Mouse (Mus musculus): ENCODE results near the gene Zfp184. TPM values are rescaled to one million over a fixed set of nuclear protein-coding genes. Genes with fewer than 3 reads are reported as not detected.

The Zfp184 gene
- polyA plus RNA-seq, 1 experiment from 2014 or later, result 16.8 TPM

DNA sequence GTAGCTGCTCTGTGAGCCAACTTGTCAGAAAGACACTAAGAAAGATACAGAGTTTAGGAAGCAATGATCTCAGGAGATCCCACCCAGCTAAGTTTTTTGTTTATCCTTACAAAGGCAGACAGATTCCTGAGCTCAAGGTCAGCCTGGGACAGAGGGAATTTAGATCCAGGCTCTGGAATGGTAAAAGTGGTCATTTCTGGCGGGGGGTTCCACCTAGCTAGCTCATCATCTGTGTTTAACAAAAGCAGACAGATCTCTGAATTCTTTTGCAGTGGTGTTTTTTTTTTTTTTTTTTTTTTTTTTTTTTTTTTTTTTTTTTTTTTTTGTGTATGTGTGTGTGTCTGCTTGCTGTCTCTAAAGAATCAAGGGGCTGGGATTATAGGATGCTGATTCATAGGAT is 24.4 kb downstream of the Zfp184 start:
- H3K27me3 ChIP-seq, result no peaks in the 10 kb centered on the region
- no peaks in the 10 kb centered on the region for H3K4me1 ChIP-seq
- H3K4me3 ChIP-seq, result no peak overlapping the region
- peaks cover 3% of the 10 kb centered on the region; the same call in 1 of the 2 replicates for H3K36me3 ChIP-seq
- H3K9me3 ChIP-seq, result no peaks in the 10 kb centered on the region
- 37% methylated on average over 1 of the region's 1 CpGs for WGBS
- ATAC-seq (ENCODE audit: insufficient number of reproducible peaks, insufficient read depth, low FRiP score, low TSS enrichment, low read depth), result no peak
- no peak overlapping the region for H3K9ac ChIP-seq
- no peak overlapping the region for H3K27ac ChIP-seq
- H3K4me2 ChIP-seq, result no peak overlapping the region

GRCm38 (mm10) chr13:21969816-21970215 is 24.9 kb downstream of the Zfp184 start:
- Histone ChIP-seq H3K4me1 (no peaks in the 10 kb centered on the region), H3K9me3 (no peaks in the 10 kb centered on the region), H3K4me2 (no peak overlapping the region), H3K27me3 (no peaks in the 10 kb centered on the region), H3K36me3 (no peaks in the 10 kb centered on the region), H3K4me3 (no peak overlapping the region), H3K9ac (no peak overlapping the region), H3K27ac (no peak overlapping the region)
- WGBS, result 48% methylated on average over 2 of the region's 2 CpGs
- no peak for ATAC-seq (ENCODE audit: insufficient number of reproducible peaks, insufficient read depth, low FRiP score, low TSS enrichment, low read depth)

- H3K27me3 ChIP-seq, result no peaks in the 10 kb centered on the region
- WGBS, result 26% methylated on average over 3 of the region's 3 CpGs
- H3K9me3 ChIP-seq, result no peaks in the 10 kb centered on the region
- H3K4me3 ChIP-seq, result no peak overlapping the region
- no peak overlapping the region for H3K9ac ChIP-seq
- H3K36me3 ChIP-seq, result no peaks in the 10 kb centered on the region
- no peak overlapping the region for H3K4me2 ChIP-seq
- no peak for ATAC-seq (ENCODE audit: insufficient number of reproducible peaks, insufficient read depth, low FRiP score, low TSS enrichment, low read depth)
- H3K27ac ChIP-seq, result no peak overlapping the region
- H3K4me1 ChIP-seq, result no peaks in the 10 kb centered on the region
Measured at GRCm38 (mm10) chr13:21971641-21972040, 26.7 kb downstream of the Zfp184 start.

DNA sequence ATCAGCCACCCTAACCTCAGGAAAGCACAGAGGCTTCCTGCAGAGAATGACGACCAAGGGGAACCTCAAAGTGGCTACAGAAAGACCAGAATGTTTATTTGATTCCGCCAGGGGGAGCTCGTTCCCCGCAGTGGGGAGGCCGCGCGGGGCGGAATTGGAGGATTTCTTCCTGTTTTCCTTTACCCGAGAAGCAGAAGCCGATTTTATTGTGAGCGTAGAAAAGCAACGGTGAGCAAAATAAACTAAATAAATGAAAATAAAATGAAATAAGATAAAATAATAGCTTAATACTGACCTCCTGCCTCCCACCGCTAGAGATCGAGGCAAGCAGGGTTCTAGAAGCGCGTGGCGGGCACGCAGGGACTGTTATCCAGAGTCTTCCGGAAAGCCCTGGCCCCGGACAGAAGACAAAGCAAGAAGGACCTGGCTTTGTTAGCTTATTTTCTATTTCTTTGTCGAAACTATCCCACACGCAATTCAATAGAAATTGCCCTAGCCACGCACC is 29.4 kb downstream of the Zfp184 start:
- Histone ChIP-seq H3K36me3 (no peaks in the 10 kb centered on the region), H3K4me1 (no peaks in the 10 kb centered on the region), H3K27me3 (peaks cover 3% of the 10 kb centered on the region), H3K27ac (peak overlapping the region; percentile 95), H3K4me3 (peak overlapping the region; percentile 64), H3K9me3 (no peaks in the 10 kb centered on the region), H3K9ac (peak overlapping the region; percentile 82), H3K4me2 (peak overlapping the region; percentile 50)
- 1% methylated on average over 23 of the region's 23 CpGs for WGBS
- 0 out of 2 replicates have a peak, but pooled peaks have one; percentile 69 for ATAC-seq (ENCODE audit: insufficient number of reproducible peaks, insufficient read depth, low FRiP score, low TSS enrichment, low read depth)

GRCm38 (mm10) chr13:21974726-21975473 is 30.0 kb downstream of the Zfp184 start:
- H3K27ac ChIP-seq, result peak overlapping the region; percentile 95
- H3K27me3 ChIP-seq, result peaks cover 9% of the 10 kb centered on the region
- no peaks in the 10 kb centered on the region for H3K9me3 ChIP-seq
- 3% methylated on average over 20 of the region's 20 CpGs for WGBS
- H3K4me1 ChIP-seq, result no peaks in the 10 kb centered on the region
- H3K4me2 ChIP-seq, result peak overlapping the region; percentile 50
- H3K36me3 ChIP-seq, result no peaks in the 10 kb centered on the region
- H3K4me3 ChIP-seq, result peak overlapping the region; percentile 64
- H3K9ac ChIP-seq, result peak overlapping the region; percentile 82
- ATAC-seq (ENCODE audit: insufficient number of reproducible peaks, insufficient read depth, low FRiP score, low TSS enrichment, low read depth), result peak; percentile 84

DNA sequence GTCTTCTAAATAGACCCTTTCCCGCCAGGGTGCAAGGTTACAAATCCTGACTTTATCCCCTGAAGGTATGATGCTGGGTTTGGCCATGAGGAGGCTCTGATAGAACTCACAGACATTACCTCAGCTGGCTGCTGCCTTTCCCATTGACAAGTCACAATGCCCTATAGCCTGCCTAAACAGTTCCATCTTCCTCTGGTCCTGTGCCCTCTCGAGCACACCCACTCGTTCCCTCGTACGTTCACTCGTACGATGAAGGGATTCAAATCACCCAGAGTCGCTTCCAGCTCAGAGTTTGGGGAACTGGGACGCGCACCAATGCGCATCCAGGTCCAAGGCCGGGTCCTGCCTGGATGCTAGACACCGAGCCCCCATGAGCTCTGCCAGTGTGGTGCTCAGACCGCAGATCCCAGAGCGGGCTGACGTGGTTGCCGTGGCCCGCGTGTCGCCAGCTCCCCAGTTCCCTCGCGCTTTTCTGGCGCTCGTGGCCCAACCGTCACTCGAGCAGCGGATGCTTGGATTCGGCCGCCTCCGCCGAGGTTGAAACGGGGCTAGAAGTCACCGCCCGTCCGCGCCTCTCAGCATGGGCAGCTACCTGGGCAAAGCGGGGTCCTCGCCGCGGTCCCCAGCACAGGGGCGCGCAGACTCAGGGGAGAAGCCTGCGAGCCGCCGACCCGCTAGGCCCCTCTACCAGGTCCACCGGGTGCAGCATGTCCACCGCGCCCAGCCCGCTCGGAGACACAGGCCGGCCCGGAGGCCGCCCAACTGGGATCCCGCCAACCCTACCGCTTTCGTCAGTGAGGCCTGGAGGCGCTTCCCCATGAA is 36.3 kb downstream of the Zfp184 start, which contains the start of gene Pom121l2:
TSS of gene Pom121l2 (plus strand) at position 214 of the 822 bp plus-strand sequence.
- under 1% methylated on average over 58 of the region's 58 CpGs for WGBS
- peak within 1 kb of the TSS; percentile 84 for H3K9ac ChIP-seq
- peaks cover 66% of the 10 kb centered on the region for H3K27me3 ChIP-seq
- no peak within 1 kb of the TSS for H3K27ac ChIP-seq
- peaks cover 13% of the 10 kb centered on the region for H3K4me1 ChIP-seq
- peak; percentile 63; the same call in 1 of the 2 replicates for ATAC-seq (ENCODE audit: insufficient number of reproducible peaks, insufficient read depth, low FRiP score, low TSS enrichment, low read depth)
- no peaks in the 10 kb centered on the region for H3K36me3 ChIP-seq
- H3K9me3 ChIP-seq, result no peaks in the 10 kb centered on the region
- peak within 1 kb of the TSS; percentile 62 for H3K4me3 ChIP-seq
- H3K4me2 ChIP-seq, result peak within 1 kb of the TSS; percentile 98

DNA sequence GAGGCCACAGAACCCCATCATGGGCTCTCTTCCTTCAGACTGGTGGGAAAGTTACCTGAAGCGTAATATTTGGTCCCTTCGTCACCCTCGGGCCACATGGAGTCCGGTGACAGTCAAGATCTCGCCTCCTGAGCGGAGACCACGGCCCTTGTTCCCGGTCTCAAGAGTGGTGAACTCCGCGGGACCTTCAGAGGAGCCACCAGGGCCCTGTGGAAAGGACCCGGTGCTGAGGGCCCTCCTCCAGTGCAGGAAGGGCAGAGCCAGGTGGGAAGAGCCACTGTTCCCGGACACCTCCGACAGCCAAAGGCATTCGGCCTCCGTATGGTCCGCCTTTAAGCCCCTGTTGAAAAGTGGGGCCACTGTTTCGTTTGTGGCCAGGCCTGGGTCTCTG is 36.9 kb downstream of the Zfp184 start:
- ATAC-seq (ENCODE audit: insufficient number of reproducible peaks, insufficient read depth, low FRiP score, low TSS enrichment, low read depth), result no peak
- no peaks in the 10 kb centered on the region for H3K36me3 ChIP-seq
- H3K4me1 ChIP-seq, result peaks cover 13% of the 10 kb centered on the region
- no peaks in the 10 kb centered on the region for H3K9me3 ChIP-seq
- peak overlapping the region; percentile 62 for H3K4me3 ChIP-seq
- no peak overlapping the region for H3K27ac ChIP-seq
- peak overlapping the region; percentile 84 for H3K9ac ChIP-seq
- peaks cover 72% of the 10 kb centered on the region for H3K27me3 ChIP-seq
- WGBS, result 6% methylated on average over 17 of the region's 17 CpGs
- H3K4me2 ChIP-seq, result peak overlapping the region; percentile 98

DNA sequence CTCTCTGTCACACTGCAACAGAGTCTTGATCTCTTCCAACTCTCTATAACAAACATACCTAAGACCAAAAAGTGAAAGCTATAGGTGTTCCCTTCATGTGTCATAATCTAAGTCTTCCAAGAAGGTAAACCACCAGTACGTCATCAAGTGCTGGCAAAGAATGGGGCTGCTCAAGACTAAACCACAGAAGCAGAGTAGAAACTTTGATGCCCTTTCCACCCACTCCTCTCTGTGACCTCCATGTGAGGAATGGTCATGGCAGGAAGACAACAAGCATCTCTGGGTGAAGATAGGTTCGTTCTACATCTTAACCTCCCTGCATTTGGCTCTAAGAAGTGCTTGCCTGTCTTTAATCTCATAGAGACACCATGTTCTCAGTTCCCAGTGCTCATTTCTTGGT is 39.6 kb downstream of the Zfp184 start:
- ATAC-seq (ENCODE audit: insufficient number of reproducible peaks, insufficient read depth, low FRiP score, low TSS enrichment, low read depth), result no peak
- no peak overlapping the region for H3K9ac ChIP-seq
- H3K27ac ChIP-seq, result no peak overlapping the region
- H3K4me3 ChIP-seq, result no peak overlapping the region
- H3K4me1 ChIP-seq, result peaks cover 13% of the 10 kb centered on the region
- H3K27me3 ChIP-seq, result peaks cover 79% of the 10 kb centered on the region
- H3K4me2 ChIP-seq, result no peak overlapping the region
- no peaks in the 10 kb centered on the region for H3K36me3 ChIP-seq
- no peaks in the 10 kb centered on the region for H3K9me3 ChIP-seq
- 83% methylated on average over 2 of the region's 2 CpGs for WGBS

- peaks cover 49% of the 10 kb centered on the region for H3K27me3 ChIP-seq
- H3K4me1 ChIP-seq, result peaks cover 8% of the 10 kb centered on the region
- H3K9ac ChIP-seq, result no peak overlapping the region
- no peak for ATAC-seq (ENCODE audit: insufficient number of reproducible peaks, insufficient read depth, low FRiP score, low TSS enrichment, low read depth)
- H3K9me3 ChIP-seq, result no peaks in the 10 kb centered on the region; the same call in 1 of the 2 replicates
- H3K36me3 ChIP-seq, result no peaks in the 10 kb centered on the region
- H3K4me3 ChIP-seq, result no peak overlapping the region
- H3K4me2 ChIP-seq, result no peak overlapping the region
- WGBS, result 80% methylated on average over 5 of the region's 5 CpGs
- no peak overlapping the region for H3K27ac ChIP-seq
Measured at GRCm38 (mm10) chr13:21992550-21992949, 47.7 kb downstream of the Zfp184 start.

DNA sequence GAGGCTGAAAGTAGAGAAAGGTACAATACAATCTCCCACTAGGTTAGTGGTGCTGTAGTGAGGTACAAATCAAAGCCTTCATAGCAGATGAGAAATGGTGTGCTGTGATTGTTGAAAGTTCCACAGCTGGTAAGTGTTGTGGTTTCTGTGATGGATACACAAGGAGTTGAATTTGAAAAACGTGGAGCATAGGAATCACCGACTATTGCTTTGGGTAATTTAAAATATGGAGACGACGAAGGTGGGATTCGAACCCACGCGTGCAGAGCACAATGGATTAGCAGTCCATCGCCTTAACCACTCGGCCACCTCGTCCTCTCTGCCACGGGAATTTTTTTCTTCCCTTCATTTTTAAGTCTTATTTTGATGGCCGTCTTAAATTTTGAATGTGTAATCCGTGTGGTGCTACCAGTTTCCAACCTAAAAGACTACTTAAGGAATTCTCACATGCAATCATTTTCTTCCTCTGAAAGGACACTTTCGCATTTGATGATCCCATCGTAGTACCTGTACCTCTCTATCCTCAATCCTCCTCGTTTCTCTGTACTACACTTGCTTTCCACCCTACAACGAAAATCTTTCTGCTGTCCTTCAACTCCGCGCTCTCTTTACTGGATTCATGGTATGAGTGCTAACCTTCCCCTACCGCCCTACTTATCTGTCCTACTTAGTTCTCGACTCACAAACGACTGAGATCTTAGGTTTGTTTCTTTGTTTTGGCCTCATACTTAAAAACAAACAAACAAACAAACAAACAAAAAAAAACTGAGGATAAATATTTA is 49.3 kb downstream of the Zfp184 start:
- peaks cover 58% of the 10 kb centered on the region for H3K27me3 ChIP-seq
- H3K9ac ChIP-seq, result no peak overlapping the region
- no peaks in the 10 kb centered on the region; the same call in 1 of the 2 replicates for H3K9me3 ChIP-seq
- WGBS, result under 1% methylated on average over 22 of the region's 22 CpGs
- no peak overlapping the region for H3K4me3 ChIP-seq
- no peak overlapping the region for H3K27ac ChIP-seq
- peaks cover 8% of the 10 kb centered on the region for H3K4me1 ChIP-seq
- no peak overlapping the region for H3K4me2 ChIP-seq
- no peak for ATAC-seq (ENCODE audit: insufficient number of reproducible peaks, insufficient read depth, low FRiP score, low TSS enrichment, low read depth)
- H3K36me3 ChIP-seq, result no peaks in the 10 kb centered on the region

- Histone ChIP-seq H3K4me2 (peak overlapping the region; percentile 54), H3K27me3 (peaks cover 65% of the 10 kb centered on the region), H3K27ac (no peak overlapping the region), H3K4me1 (peaks cover 8% of the 10 kb centered on the region), H3K9me3 (no peaks in the 10 kb centered on the region; the same call in 1 of the 2 replicates), H3K36me3 (no peaks in the 10 kb centered on the region), H3K9ac (no peak overlapping the region), H3K4me3 (peak overlapping the region; percentile 38)
- ATAC-seq (ENCODE audit: insufficient number of reproducible peaks, insufficient read depth, low FRiP score, low TSS enrichment, low read depth), result no peak
- WGBS, result 4% methylated on average over 8 of the region's 8 CpGs
Measured at GRCm38 (mm10) chr13:21994896-21995295, 50.0 kb downstream of the Zfp184 start.

Measured in embryonic facial prominence, embryonic 13.5 days (tissue).